In genomic region chr7:72343751-72344150, GRCm38 (mm10) we compare ENCODE assay signal across 10 mouse cellular contexts. TPM values are rescaled to one million over a fixed set of nuclear protein-coding genes. Genes with fewer than 3 reads are reported as not detected.
A peak's percentile ranks its signal among the peaks of the same experiment; 100 is the strongest.
DNase-seq lines count a peak whose midpoint lies in the region; ATAC-seq and TF ChIP-seq lines count a peak whose summit lies in the region.
"Had no signal": no experiment of that assay in that cellular context is flagged by ENCODE, and none has a peak within 500 bp of the region (broad histone marks: within the 10 kb centered on the region; RNA-seq: fewer than 3 reads in every experiment).

No protein-coding gene starts in this region.

- 68% methylated on average over 2 of the region's 2 CpGs for WGBS in kidney, postnatal 0 days
- WGBS in forebrain, embryonic 16.5 days: 81% methylated on average over 2 of the region's 2 CpGs

- DNase-seq in kidney, postnatal 0 days (ENCODE audit: low spot score): no peak
- DNase-seq in kidney, postnatal 14 days: no peak
- DNase-seq in A20 (ENCODE audit: low read depth, low spot score) (peak; percentile 36), ES-CJ7 (ENCODE audit: low read depth, low spot score) (peak; percentile 52)
- no peak for DNase-seq in urinary bladder, adult 2 months (ENCODE audit: low spot score)
- no peak for DNase-seq in layer of hippocampus, adult 18-20 months (ENCODE audit: low spot score in 2 of 2)

- H3K4me3 ChIP-seq in kidney, postnatal 0 days (replicated peaks; ENCODE audit: low read depth, low read length): no peak overlapping the region
- no peak overlapping the region for H3K4me3 ChIP-seq in forebrain, embryonic 16.5 days (replicated peaks; ENCODE audit: low read length)
- H3K4me3 ChIP-seq: hindbrain, embryonic 15.5 days; myocyte had no signal

- no peaks in the 10 kb centered on the region for H3K36me3 ChIP-seq in kidney, postnatal 0 days (ENCODE audit: insufficient read depth, low read length)
- H3K36me3 ChIP-seq in forebrain, embryonic 16.5 days (ENCODE audit: control insufficient read depth, insufficient read depth): no peaks in the 10 kb centered on the region
- H3K36me3 ChIP-seq: hindbrain, embryonic 15.5 days had no signal

- no peak overlapping the region for H3K27ac ChIP-seq in kidney, postnatal 0 days
- no peak overlapping the region for H3K27ac ChIP-seq in forebrain, embryonic 16.5 days (ENCODE audit: low read length)
- H3K27ac ChIP-seq: hindbrain, embryonic 15.5 days had no signal

- H3K4me1 ChIP-seq in kidney, postnatal 0 days (replicated peaks; ENCODE audit: insufficient read depth, low read length): no peaks in the 10 kb centered on the region
- no peaks in the 10 kb centered on the region for H3K4me1 ChIP-seq in forebrain, embryonic 16.5 days (replicated peaks; ENCODE audit: control insufficient read depth, insufficient read depth, low read length)
- H3K4me1 ChIP-seq: hindbrain, embryonic 15.5 days had no signal

- peak; percentile 38; the same call in 1 of the 2 replicates for TF ChIP-seq CTCF in kidney, postnatal 0 days (IDR thresholded peaks at IDR 0.05; ENCODE audit: low read depth)

- no peaks in the 10 kb centered on the region for H3K9me3 ChIP-seq in kidney, postnatal 0 days (replicated peaks; ENCODE audit: low read length)
- H3K9me3 ChIP-seq in forebrain, embryonic 16.5 days (ENCODE audit: control insufficient read depth, low read length): no peaks in the 10 kb centered on the region
- H3K9me3 ChIP-seq: hindbrain, embryonic 15.5 days had no signal

- no peak overlapping the region for H3K4me2 ChIP-seq in kidney, postnatal 0 days (ENCODE audit: low read length)
- H3K4me2 ChIP-seq in forebrain, embryonic 16.5 days (ENCODE audit: low read length): no peak overlapping the region
- H3K4me2 ChIP-seq: hindbrain, embryonic 15.5 days had no signal

- no peak for ATAC-seq in kidney, postnatal 0 days (replicated peaks; ENCODE audit: low FRiP score, low read depth)
- 0 out of 2 replicates have a peak, but pooled peaks have one; percentile 53 for ATAC-seq in megakaryocyte, adult 5-6 weeks (ENCODE audit: poor library complexity, severe bottlenecking)
- no peak for ATAC-seq in forebrain, embryonic 16.5 days

- no peak overlapping the region for H3K9ac ChIP-seq in kidney, postnatal 0 days (ENCODE audit: low read depth, low read length)
- H3K9ac ChIP-seq in forebrain, embryonic 16.5 days (replicated peaks; ENCODE audit: low read depth, low read length): no peak overlapping the region
- H3K9ac ChIP-seq: hindbrain, embryonic 15.5 days had no signal

- H3K27me3 ChIP-seq in kidney, postnatal 0 days (ENCODE audit: insufficient read depth, low read length): no peaks in the 10 kb centered on the region
- H3K27me3 ChIP-seq in forebrain, embryonic 16.5 days (replicated peaks; ENCODE audit: control insufficient read depth, insufficient read depth, low read length): no peaks in the 10 kb centered on the region
- H3K27me3 ChIP-seq: hindbrain, embryonic 15.5 days had no signal

RNA-seq across cellular contexts. Expression of gene Mctp2, which starts 37.3 kb away (rescaled TPM):
- polyA plus RNA-seq in kidney, postnatal 0 days (2015; fragmentation: Nextera tagmentation; extraction: Ambion mirVana): 4.0 and 4.1 TPM in 2 replicates
- 9.5 and 10.7 TPM in 2 replicates for total RNA-seq in megakaryocyte, adult 5-6 weeks (2015)
- 7.0 and 8.5 TPM in 2 replicates for total RNA-seq in megakaryocyte, adult 5-6 weeks (2017)
- 4.5 and 4.9 TPM in 2 replicates for polyA plus RNA-seq in urinary bladder, adult 2 months (2012; rRNA removed)
- 0.21 and 0.24 TPM in 2 replicates for polyA plus RNA-seq in forebrain, embryonic 16.5 days (2015; fragmentation: Nextera tagmentation; extraction: Ambion mirVana)
- 1 to 10 TPM; 1.5 to 2.0 TPM for total RNA-seq in layer of hippocampus, adult 18-20 months (2021)

Comparison
In these comparisons a context has a peak if more than half of its experiments do, and no peak if none do; other contexts are left out.
1. DNase-seq: peak in A20 (single experiment) and ES-CJ7 (single experiment); none in kidney, postnatal 0 days (single experiment), kidney, postnatal 14 days (single experiment), urinary bladder, adult 2 months (single experiment) and layer of hippocampus, adult 18-20 months (0 of 2).